Mouse (Mus musculus): ENCODE data around the gene Tpcn2.

- TF ChIP-seq GATA1 (IDR thresholded peaks at IDR 0.05; ENCODE audit: borderline replicate concordance, low read length) (no peak), FLI1 (IDR thresholded peaks at IDR 0.05; ENCODE audit: low read length) (no peak)
Observed at GRCm38 (mm10) chr7:145283041-145283440, 770 bp downstream of the Tpcn2 start.

Measured in megakaryocyte, embryonic 14.5 days (primary cell).